Mouse (Mus musculus) MEL (cell line): ENCODE results near the gene Xpo1. TPM values are rescaled to one million over a fixed set of nuclear protein-coding genes. Genes with fewer than 3 reads are reported as not detected.
A peak's percentile ranks its signal among the peaks of the same experiment; 100 is the strongest.

Source experiments
- DNase-seq: peaks from one replicate; pipeline ENCODE4 v3.0.0; 2011; ENCODE audit warnings: low read depth, low spot score
- H3K27ac ChIP-seq: 2 replicates; pipeline ENCODE4 v1.5.1; 2012; ENCODE audit warnings: low read depth, mild to moderate bottlenecking, control low read depth, low read length, moderate library complexity; ENCODE audit not compliant: control insufficient read depth
- H3K27me3 ChIP-seq, 2 experiments: fragments of 150-350 bp in 1 of 2; sonication (generic) in 1 of 2; 2 replicates each; pipeline ENCODE4 v1.6.1; 2012; ENCODE audit warnings: low read length in 2 of 2, mild to moderate bottlenecking in 2 of 2, improper control_type of control experiment in 1 of 2, moderate library complexity in 1 of 2; ENCODE audit not compliant: insufficient read depth in 2 of 2, control insufficient read depth in 1 of 2
- H3K36me3 ChIP-seq, 2 experiments: 2 replicates each; pipeline ENCODE4 v1.6.1; 2012 to 2014; ENCODE audit warnings: low read length in 2 of 2, improper control_type of control experiment in 1 of 2, inconsistent platforms in 1 of 2, mild to moderate bottlenecking in 1 of 2; ENCODE audit not compliant: insufficient read depth in 2 of 2, control insufficient read depth in 1 of 2
- H3K4me1 ChIP-seq, 2 experiments: fragments of 150-350 bp in 1 of 2; sonication (generic) in 1 of 2; 2 replicates each; pipeline ENCODE4 v1.6.1; 2012; ENCODE audit warnings: low read length in 2 of 2, improper control_type of control experiment in 1 of 2, mild to moderate bottlenecking in 1 of 2; ENCODE audit not compliant: insufficient read depth in 2 of 2, control insufficient read depth in 1 of 2
- H3K4me3 ChIP-seq, 2 experiments: fragments of 150-350 bp in 1 of 2; sonication (generic) in 1 of 2; 2 replicates each; pipeline ENCODE4 v1.5.1; 2012; ENCODE audit warnings: low read depth in 2 of 2, low read length in 2 of 2, mild to moderate bottlenecking in 2 of 2, moderate library complexity in 2 of 2, control low read depth in 1 of 2, improper control_type of control experiment in 1 of 2; ENCODE audit not compliant: control insufficient read depth in 1 of 2, insufficient read depth in 1 of 2
- H3K79me2 ChIP-seq: 2 replicates; pipeline ENCODE4 v1.6.1; 2012; ENCODE audit warnings: mild to moderate bottlenecking, low read length, moderate library complexity; ENCODE audit not compliant: control insufficient read depth, poor library complexity, insufficient read depth
- H3K9ac ChIP-seq: 2 replicates; pipeline ENCODE4 v1.6.1; 2012; ENCODE audit warnings: low read depth, mild to moderate bottlenecking, control low read depth, low read length, moderate library complexity; ENCODE audit not compliant: control insufficient read depth, poor library complexity, severe bottlenecking
- H3K9me3 ChIP-seq: fragments of 150-350 bp; sonication (generic); replicated peaks from 2 replicates; pipeline ENCODE4 v1.6.1; 2012; ENCODE audit warnings: mild to moderate bottlenecking, low read length, improper control_type of control experiment, moderate library complexity; ENCODE audit not compliant: insufficient read depth
- BHLHE40 ChIP-seq: IDR thresholded peaks from 2 replicates; pipeline ENCODE4 v1.6.1; 2012; ENCODE audit warnings: low read depth, mild to moderate bottlenecking, inconsistent platforms, low read length, improper control_type of control experiment, borderline replicate concordance
- CHD1 ChIP-seq: IDR thresholded peaks from 2 replicates; pipeline ENCODE4 v1.6.1; 2012; ENCODE audit warnings: low read depth, mild to moderate bottlenecking, inconsistent platforms, low read length, improper control_type of control experiment
- ELF1 ChIP-seq: IDR thresholded peaks from 2 replicates; pipeline ENCODE4 v1.6.1; 2014; ENCODE audit warnings: low read depth, mild to moderate bottlenecking, inconsistent platforms, low read length, improper control_type of control experiment, moderate library complexity
- EP300 ChIP-seq, 2 experiments: IDR thresholded peaks; 2 replicates each; pipeline ENCODE4 v1.6.1; 2011; ENCODE audit warnings: improper control_type of control experiment in 2 of 2, low read length in 2 of 2, low read depth in 1 of 2, mild to moderate bottlenecking in 1 of 2
- ETS1 ChIP-seq: IDR thresholded peaks from 2 replicates; pipeline ENCODE4 v1.6.1; 2012; ENCODE audit warnings: low read depth, mild to moderate bottlenecking, inconsistent platforms, low read length, improper control_type of control experiment, moderate library complexity
- HCFC1 ChIP-seq: IDR thresholded peaks from 2 replicates; pipeline ENCODE4 v1.6.1; 2012; ENCODE audit warnings: low read depth, mild to moderate bottlenecking, inconsistent platforms, low read length, improper control_type of control experiment, moderate library complexity
- KAT2A ChIP-seq: conservative IDR thresholded peaks from 2 replicates; pipeline ENCODE4 v1.6.1; 2012; ENCODE audit warnings: low read depth, low read length, improper control_type of control experiment, inconsistent platforms
- MAX ChIP-seq: IDR thresholded peaks from 2 replicates; pipeline ENCODE4 v1.6.1; 2011; ENCODE audit warnings: low read length, improper control_type of control experiment
- MAZ ChIP-seq: IDR thresholded peaks from 2 replicates; pipeline ENCODE4 v1.6.1; 2012; ENCODE audit warnings: low read depth, mild to moderate bottlenecking, inconsistent platforms, low read length, improper control_type of control experiment
- MXI1 ChIP-seq: IDR thresholded peaks from 2 replicates; pipeline ENCODE4 v1.6.1; 2011; ENCODE audit warnings: mild to moderate bottlenecking, low read depth, low read length, improper control_type of control experiment
- MYC ChIP-seq: IDR thresholded peaks from 2 replicates; pipeline ENCODE4 v1.6.1; 2011; ENCODE audit warnings: low read depth, mild to moderate bottlenecking, low read length, improper control_type of control experiment, moderate library complexity
- NELFE ChIP-seq: IDR thresholded peaks from 2 replicates; pipeline ENCODE4 v1.6.1; 2011; ENCODE audit warnings: low read depth, low read length, improper control_type of control experiment
- NRF1 ChIP-seq: IDR thresholded peaks from 2 replicates; pipeline ENCODE4 v1.6.1; 2014; ENCODE audit warnings: low read depth, mild to moderate bottlenecking, inconsistent platforms, low read length, improper control_type of control experiment, moderate library complexity; ENCODE audit not compliant: poor library complexity, insufficient read depth, severe bottlenecking
- POLR2A ChIP-seq, 2 experiments: IDR thresholded peaks; 2 replicates each; pipeline ENCODE4 v1.6.1; 2011 to 2012; ENCODE audit warnings: low read length in 2 of 2, mild to moderate bottlenecking in 2 of 2, control low read depth in 1 of 2, improper control_type of control experiment in 1 of 2, low read depth in 1 of 2, moderate library complexity in 1 of 2; ENCODE audit not compliant: control insufficient read depth in 1 of 2, insufficient read depth in 1 of 2, poor library complexity in 1 of 2
- RAD21 ChIP-seq: IDR thresholded peaks from 2 replicates; pipeline ENCODE4 v1.6.1; 2011; ENCODE audit warnings: mild to moderate bottlenecking, low read depth, low read length, improper control_type of control experiment
- RCOR1 ChIP-seq: IDR thresholded peaks from 2 replicates; pipeline ENCODE4 v1.6.1; 2012; ENCODE audit warnings: low read depth, mild to moderate bottlenecking, inconsistent platforms, low read length, improper control_type of control experiment
- SIN3A ChIP-seq: IDR thresholded peaks from 2 replicates; pipeline ENCODE4 v1.6.1; 2012; ENCODE audit warnings: low read length, improper control_type of control experiment, inconsistent platforms
- TAL1 ChIP-seq: IDR thresholded peaks from 2 replicates; pipeline ENCODE4 v1.6.1; 2012; ENCODE audit warnings: mild to moderate bottlenecking, inconsistent platforms, low read length, moderate library complexity, mixed read lengths
- TBP ChIP-seq: IDR thresholded peaks from 2 replicates; pipeline ENCODE4 v1.8.0; 2011; ENCODE audit warnings: low read depth, low read length, improper control_type of control experiment
- TCF12 ChIP-seq: IDR thresholded peaks from 2 replicates; pipeline ENCODE4 v1.6.1; 2014; ENCODE audit warnings: low read depth, mild to moderate bottlenecking, inconsistent platforms, low read length, improper control_type of control experiment, moderate library complexity
- USF1 ChIP-seq: IDR thresholded peaks from 2 replicates; pipeline ENCODE4 v1.6.1; 2014; ENCODE audit warnings: low read depth, mild to moderate bottlenecking, inconsistent platforms, low read length, improper control_type of control experiment, moderate library complexity
- USF2 ChIP-seq, 2 experiments: IDR thresholded peaks; 2 replicates each; pipeline ENCODE4 v1.6.1; 2011 to 2012; ENCODE audit warnings: improper control_type of control experiment in 2 of 2, low read length in 2 of 2, borderline replicate concordance in 1 of 2, inconsistent platforms in 1 of 2, low read depth in 1 of 2, mild to moderate bottlenecking in 1 of 2; ENCODE audit not compliant: insufficient read depth in 1 of 2
- ZMIZ1 ChIP-seq: IDR thresholded peaks from 2 replicates; pipeline ENCODE4 v1.6.1; 2012; ENCODE audit warnings: low read depth, mild to moderate bottlenecking, inconsistent platforms, low read length, improper control_type of control experiment, moderate library complexity
- ZNF384 ChIP-seq: IDR thresholded peaks from 2 replicates; pipeline ENCODE4 v1.6.1; 2012; ENCODE audit warnings: low read depth, mild to moderate bottlenecking, inconsistent platforms, low read length, improper control_type of control experiment
- polyA plus RNA-seq, 2 experiments: library from polyadenylated mRNA; stranded (reverse) in 1 of 2; unstranded in 1 of 2; fragments of >175 nt in 1 of 2; fragments of >200 nt in 1 of 2; gene quantifications; 2 replicates each; pipeline versions ENCODE4 v1.2.1 to v1.2.4; 2012; ENCODE audit warnings: low replicate concordance in 2 of 2, low read depth in 1 of 2; ENCODE audit not compliant: insufficient read length in 2 of 2, insufficient read depth in 1 of 2, missing spikeins in 1 of 2
- total RNA-seq: library from RNA; depleted of rRNA; stranded (reverse); fragments of 300-350 nt; gene quantifications from 2 replicates; pipeline ENCODE4 v1.2.3, GENCODE M21; 2012

Gene Xpo1
- total and polyA plus RNA-seq, 3 experiments = 95.0 to 276 (median 119) TPM

GRCm38 (mm10) chr11:23256803-23257704 is 1.2 kb downstream of the Xpo1 start:
- H3K27ac ChIP-seq = peak overlapping the region; percentile 92
- peak overlapping the region; percentile 93 for H3K9ac ChIP-seq
- H3K4me1 ChIP-seq = peaks cover 15 to 21% of the 10 kb centered on the region in 2 experiments
- H3K79me2 ChIP-seq = peaks cover 62% of the 10 kb centered on the region
- H3K36me3 ChIP-seq = peaks cover 12 to 38% of the 10 kb centered on the region in 2 experiments
- peak overlapping the region; percentile 76 to 99 for H3K4me3 ChIP-seq
- H3K27me3 ChIP-seq = peaks cover 0 to 2% of the 10 kb centered on the region in 2 experiments; a peak in 1 of 4 replicates
- DNase-seq = peak; percentile 96
- no peaks in the 10 kb centered on the region for H3K9me3 ChIP-seq
- TF ChIP-seq HCFC1 (peak; percentile 46), USF1 (peak; percentile 97), TAL1 (no peak), ELF1 (0 out of 2 replicates have a peak, but pooled peaks have one; percentile 25), TCF12 (peak; percentile 65), RAD21 (no peak), MAZ (peak; percentile 48; the same call in 1 of the 2 replicates), TBP (peak; percentile 77), SIN3A (no peak; the same call in 1 of the 2 replicates), KAT2A (peak; percentile 8; the same call in 1 of the 2 replicates), ZNF384 (no peak), RCOR1 (0 out of 2 replicates have a peak, but pooled peaks have one; percentile 23), NELFE (peak; percentile 67), EP300 (IDR thresholded peaks at IDR 0.05; ENCODE audit: low read depth in 1 of 2, low read length in 2 of 2) (no peak), POLR2A (IDR thresholded peaks at IDR 0.05; ENCODE audit: control insufficient read depth in 1 of 2, insufficient read depth in 1 of 2, low read depth in 1 of 2, low read length in 2 of 2, poor library complexity in 1 of 2) (peak in 1 of 2 experiments; percentile 82; a peak in 3 of 4 replicates), MXI1 (peak; percentile 82), ZMIZ1 (0 out of 2 replicates have a peak, but pooled peaks have one; percentile 49), BHLHE40 (no peak), ETS1 (peak; percentile 38; the same call in 1 of the 2 replicates), MYC (peak; percentile 64), CHD1 (peak; percentile 27), USF2 (IDR thresholded peaks at IDR 0.05; ENCODE audit: borderline replicate concordance in 1 of 2, insufficient read depth in 1 of 2, low read depth in 1 of 2, low read length in 2 of 2) (peak; percentile 45 to 85; a peak in 3 of 4 replicates), MAX (peak; percentile 62; the same call in 1 of the 2 replicates), NRF1 (0 out of 2 replicates have a peak, but pooled peaks have one; percentile 12)
